Mouse (Mus musculus) MEL (cell line): ENCODE measurements at regions not wholly inside any gene's neighbourhood (a gene's known extent, or its start where the extent isn't known, plus 50 kb on each side); places are given as distances from the start of the nearest gene placed in this dataset.

Experiments used
- DNase-seq: peaks from one replicate; pipeline ENCODE4 v3.0.0; 2011; ENCODE audit warnings: low read depth, low spot score
- H3K27ac ChIP-seq: 2 replicates; pipeline ENCODE4 v1.5.1; 2012; ENCODE audit warnings: low read depth, mild to moderate bottlenecking, control low read depth, low read length, moderate library complexity; ENCODE audit not compliant: control insufficient read depth
- H3K27me3 ChIP-seq, 2 experiments: fragments of 150-350 bp in 1 of 2; sonication (generic) in 1 of 2; 2 replicates each; pipeline ENCODE4 v1.6.1; 2012; ENCODE audit warnings: low read length in 2 of 2, mild to moderate bottlenecking in 2 of 2, improper control_type of control experiment in 1 of 2, moderate library complexity in 1 of 2; ENCODE audit not compliant: insufficient read depth in 2 of 2, control insufficient read depth in 1 of 2
- H3K36me3 ChIP-seq, 2 experiments: 2 replicates each; pipeline ENCODE4 v1.6.1; 2012 to 2014; ENCODE audit warnings: low read length in 2 of 2, improper control_type of control experiment in 1 of 2, inconsistent platforms in 1 of 2, mild to moderate bottlenecking in 1 of 2; ENCODE audit not compliant: insufficient read depth in 2 of 2, control insufficient read depth in 1 of 2
- H3K4me1 ChIP-seq, 2 experiments: fragments of 150-350 bp in 1 of 2; sonication (generic) in 1 of 2; 2 replicates each; pipeline ENCODE4 v1.6.1; 2012; ENCODE audit warnings: low read length in 2 of 2, improper control_type of control experiment in 1 of 2, mild to moderate bottlenecking in 1 of 2; ENCODE audit not compliant: insufficient read depth in 2 of 2, control insufficient read depth in 1 of 2
- H3K4me3 ChIP-seq, 2 experiments: fragments of 150-350 bp in 1 of 2; sonication (generic) in 1 of 2; 2 replicates each; pipeline ENCODE4 v1.5.1; 2012; ENCODE audit warnings: low read depth in 2 of 2, low read length in 2 of 2, mild to moderate bottlenecking in 2 of 2, moderate library complexity in 2 of 2, control low read depth in 1 of 2, improper control_type of control experiment in 1 of 2; ENCODE audit not compliant: control insufficient read depth in 1 of 2, insufficient read depth in 1 of 2
- H3K79me2 ChIP-seq: 2 replicates; pipeline ENCODE4 v1.6.1; 2012; ENCODE audit warnings: mild to moderate bottlenecking, low read length, moderate library complexity; ENCODE audit not compliant: control insufficient read depth, poor library complexity, insufficient read depth
- H3K9ac ChIP-seq: 2 replicates; pipeline ENCODE4 v1.6.1; 2012; ENCODE audit warnings: low read depth, mild to moderate bottlenecking, control low read depth, low read length, moderate library complexity; ENCODE audit not compliant: control insufficient read depth, poor library complexity, severe bottlenecking
- H3K9me3 ChIP-seq: fragments of 150-350 bp; sonication (generic); replicated peaks from 2 replicates; pipeline ENCODE4 v1.6.1; 2012; ENCODE audit warnings: mild to moderate bottlenecking, low read length, improper control_type of control experiment, moderate library complexity; ENCODE audit not compliant: insufficient read depth
- BHLHE40 ChIP-seq: IDR thresholded peaks from 2 replicates; pipeline ENCODE4 v1.6.1; 2012; ENCODE audit warnings: low read depth, mild to moderate bottlenecking, inconsistent platforms, low read length, improper control_type of control experiment, borderline replicate concordance
- CHD1 ChIP-seq: IDR thresholded peaks from 2 replicates; pipeline ENCODE4 v1.6.1; 2012; ENCODE audit warnings: low read depth, mild to moderate bottlenecking, inconsistent platforms, low read length, improper control_type of control experiment
- E2F4 ChIP-seq: IDR thresholded peaks from 2 replicates; pipeline ENCODE4 v1.6.1; 2011; ENCODE audit warnings: low read depth, low read length, improper control_type of control experiment, borderline replicate concordance
- ELF1 ChIP-seq: IDR thresholded peaks from 2 replicates; pipeline ENCODE4 v1.6.1; 2014; ENCODE audit warnings: low read depth, mild to moderate bottlenecking, inconsistent platforms, low read length, improper control_type of control experiment, moderate library complexity
- ETS1 ChIP-seq: IDR thresholded peaks from 2 replicates; pipeline ENCODE4 v1.6.1; 2012; ENCODE audit warnings: low read depth, mild to moderate bottlenecking, inconsistent platforms, low read length, improper control_type of control experiment, moderate library complexity
- HCFC1 ChIP-seq: IDR thresholded peaks from 2 replicates; pipeline ENCODE4 v1.6.1; 2012; ENCODE audit warnings: low read depth, mild to moderate bottlenecking, inconsistent platforms, low read length, improper control_type of control experiment, moderate library complexity
- KAT2A ChIP-seq: conservative IDR thresholded peaks from 2 replicates; pipeline ENCODE4 v1.6.1; 2012; ENCODE audit warnings: low read depth, low read length, improper control_type of control experiment, inconsistent platforms
- MAFK ChIP-seq: IDR thresholded peaks from 2 replicates; pipeline ENCODE4 v1.6.1; 2011; ENCODE audit warnings: low read depth, mild to moderate bottlenecking, low read length, improper control_type of control experiment, borderline replicate concordance
- MAZ ChIP-seq: IDR thresholded peaks from 2 replicates; pipeline ENCODE4 v1.6.1; 2012; ENCODE audit warnings: low read depth, mild to moderate bottlenecking, inconsistent platforms, low read length, improper control_type of control experiment
- MEF2A ChIP-seq: IDR thresholded peaks from 2 replicates; pipeline ENCODE4 v1.6.1; 2014; ENCODE audit warnings: low read depth, mild to moderate bottlenecking, inconsistent platforms, low read length, improper control_type of control experiment; ENCODE audit not compliant: poor library complexity, insufficient replicate concordance, severe bottlenecking; ENCODE audit errors: extremely low read depth
- MYC ChIP-seq: IDR thresholded peaks from 2 replicates; pipeline ENCODE4 v1.6.1; 2011; ENCODE audit warnings: low read depth, mild to moderate bottlenecking, low read length, improper control_type of control experiment, moderate library complexity
- NELFE ChIP-seq: IDR thresholded peaks from 2 replicates; pipeline ENCODE4 v1.6.1; 2011; ENCODE audit warnings: low read depth, low read length, improper control_type of control experiment
- NRF1 ChIP-seq: IDR thresholded peaks from 2 replicates; pipeline ENCODE4 v1.6.1; 2014; ENCODE audit warnings: low read depth, mild to moderate bottlenecking, inconsistent platforms, low read length, improper control_type of control experiment, moderate library complexity; ENCODE audit not compliant: poor library complexity, insufficient read depth, severe bottlenecking
- POLR2A ChIP-seq, 2 experiments: IDR thresholded peaks; 2 replicates each; pipeline ENCODE4 v1.6.1; 2011 to 2012; ENCODE audit warnings: low read length in 2 of 2, mild to moderate bottlenecking in 2 of 2, control low read depth in 1 of 2, improper control_type of control experiment in 1 of 2, low read depth in 1 of 2, moderate library complexity in 1 of 2; ENCODE audit not compliant: control insufficient read depth in 1 of 2, insufficient read depth in 1 of 2, poor library complexity in 1 of 2
- POLR2AphosphoS5 ChIP-seq: IDR thresholded peaks from 2 replicates; pipeline ENCODE4 v1.6.1; 2012; ENCODE audit warnings: low read depth, borderline replicate concordance, mild to moderate bottlenecking, inconsistent platforms, low read length, moderate library complexity, mixed read lengths
- RAD21 ChIP-seq: IDR thresholded peaks from 2 replicates; pipeline ENCODE4 v1.6.1; 2011; ENCODE audit warnings: mild to moderate bottlenecking, low read depth, low read length, improper control_type of control experiment
- SIN3A ChIP-seq: IDR thresholded peaks from 2 replicates; pipeline ENCODE4 v1.6.1; 2012; ENCODE audit warnings: low read length, improper control_type of control experiment, inconsistent platforms
- SMC3 ChIP-seq: IDR thresholded peaks from 2 replicates; pipeline ENCODE4 v1.6.1; 2011; ENCODE audit warnings: low read depth, low read length, improper control_type of control experiment
- TAL1 ChIP-seq: IDR thresholded peaks from 2 replicates; pipeline ENCODE4 v1.6.1; 2012; ENCODE audit warnings: mild to moderate bottlenecking, inconsistent platforms, low read length, moderate library complexity, mixed read lengths
- TBP ChIP-seq: IDR thresholded peaks from 2 replicates; pipeline ENCODE4 v1.8.0; 2011; ENCODE audit warnings: low read depth, low read length, improper control_type of control experiment
- TCF12 ChIP-seq: IDR thresholded peaks from 2 replicates; pipeline ENCODE4 v1.6.1; 2014; ENCODE audit warnings: low read depth, mild to moderate bottlenecking, inconsistent platforms, low read length, improper control_type of control experiment, moderate library complexity
- UBTF ChIP-seq: IDR thresholded peaks from 2 replicates; pipeline ENCODE4 v1.6.1; 2012; ENCODE audit warnings: low read depth, mild to moderate bottlenecking, inconsistent platforms, low read length, improper control_type of control experiment, moderate library complexity, borderline replicate concordance; ENCODE audit not compliant: insufficient read depth
- USF1 ChIP-seq: IDR thresholded peaks from 2 replicates; pipeline ENCODE4 v1.6.1; 2014; ENCODE audit warnings: low read depth, mild to moderate bottlenecking, inconsistent platforms, low read length, improper control_type of control experiment, moderate library complexity
- USF2 ChIP-seq, 2 experiments: IDR thresholded peaks; 2 replicates each; pipeline ENCODE4 v1.6.1; 2011 to 2012; ENCODE audit warnings: improper control_type of control experiment in 2 of 2, low read length in 2 of 2, borderline replicate concordance in 1 of 2, inconsistent platforms in 1 of 2, low read depth in 1 of 2, mild to moderate bottlenecking in 1 of 2; ENCODE audit not compliant: insufficient read depth in 1 of 2
- ZC3H11A ChIP-seq: IDR thresholded peaks from 2 replicates; pipeline ENCODE4 v1.6.1; 2012; ENCODE audit warnings: low read depth, mild to moderate bottlenecking, inconsistent platforms, low read length, improper control_type of control experiment
- ZKSCAN1 ChIP-seq: IDR thresholded peaks from 2 replicates; pipeline ENCODE4 v1.6.1; 2012; ENCODE audit warnings: low read depth, mild to moderate bottlenecking, inconsistent platforms, low read length, improper control_type of control experiment, moderate library complexity
- ZMIZ1 ChIP-seq: IDR thresholded peaks from 2 replicates; pipeline ENCODE4 v1.6.1; 2012; ENCODE audit warnings: low read depth, mild to moderate bottlenecking, inconsistent platforms, low read length, improper control_type of control experiment, moderate library complexity

- Histone ChIP-seq H3K27ac (no peak overlapping the region), H3K4me1 (no peaks in the 10 kb centered on the region), H3K4me3 (no peak overlapping the region), H3K9ac (no peak overlapping the region), H3K36me3 (no peaks in the 10 kb centered on the region), H3K79me2 (no peaks in the 10 kb centered on the region), H3K9me3 (no peaks in the 10 kb centered on the region), H3K27me3 (no peaks in the 10 kb centered on the region)
- no peak for TF ChIP-seq TCF12
- no peak for DNase-seq
Observed at GRCm38 (mm10) chr14:67486676-67487075, 1477.7 kb upstream of the Gulo start.

- no peaks in the 10 kb centered on the region for H3K9me3 ChIP-seq
Observed at GRCm38 (mm10) chr14:67485449-67485800, 1476.4 kb upstream of the Gulo start.

GRCm38 (mm10) chr14:67484533-67485448, 1475.8 kb upstream of the Gulo start:
- Histone ChIP-seq H3K4me3 (no peak overlapping the region), H3K27ac (no peak overlapping the region), H3K4me1 (no peaks in the 10 kb centered on the region), H3K9ac (no peak overlapping the region), H3K9me3 (no peaks in the 10 kb centered on the region), H3K27me3 (no peaks in the 10 kb centered on the region), H3K36me3 (no peaks in the 10 kb centered on the region), H3K79me2 (no peaks in the 10 kb centered on the region)
- DNase-seq: no peak
- TF ChIP-seq SIN3A (no peak), ZMIZ1 (no peak), HCFC1 (no peak), POLR2AphosphoS5 (no peak), USF1 (no peak), KAT2A (no peak), E2F4 (no peak), UBTF (no peak), MEF2A (no peak)

More at GRCm38 (mm10) chr14:67485449-67485800, 1476.4 kb upstream of the Gulo start:
- no peak for DNase-seq
- no peak overlapping the region for H3K9ac ChIP-seq
- TF ChIP-seq MYC: no peak
- TF ChIP-seq ETS1: no peak
- no peak for TF ChIP-seq TAL1
- TF ChIP-seq TBP: no peak
- TF ChIP-seq MAZ: no peak
- no peak for TF ChIP-seq NRF1
- TF ChIP-seq ZKSCAN1: no peak
- no peak for TF ChIP-seq MAFK
- no peak for TF ChIP-seq CHD1
- TF ChIP-seq USF2 (IDR thresholded peaks at IDR 0.05; ENCODE audit: borderline replicate concordance in 1 of 2, insufficient read depth in 1 of 2, low read depth in 1 of 2, low read length in 2 of 2): no peak
- TF ChIP-seq ELF1: no peak
- no peak for TF ChIP-seq SMC3
- TF ChIP-seq NELFE: no peak
- no peak for TF ChIP-seq RAD21
- no peak for TF ChIP-seq ZC3H11A
- TF ChIP-seq BHLHE40: no peak
- TF ChIP-seq POLR2A (IDR thresholded peaks at IDR 0.05; ENCODE audit: control insufficient read depth in 1 of 2, insufficient read depth in 1 of 2, low read depth in 1 of 2, low read length in 2 of 2, poor library complexity in 1 of 2): no peak
- no peaks in the 10 kb centered on the region for H3K79me2 ChIP-seq
- no peak overlapping the region for H3K27ac ChIP-seq
- no peaks in the 10 kb centered on the region for H3K4me1 ChIP-seq
- H3K4me3 ChIP-seq: no peak overlapping the region
- H3K27me3 ChIP-seq: no peaks in the 10 kb centered on the region
- no peaks in the 10 kb centered on the region for H3K36me3 ChIP-seq
